Mouse (Mus musculus) embryonic facial prominence, embryonic 14.5 days (tissue): ENCODE data around the gene Gng10. TPM values are rescaled to one million over a fixed set of nuclear protein-coding genes. Genes with fewer than 3 reads are reported as not detected.

Experiments used
- ATAC-seq: fragments of 200-750 bp; cut with Nextera tagmentation; 2 replicates; pipeline ENCODE4 v1.8.0; 2017; ENCODE audit warnings: low read depth, moderate number of reproducible peaks, moderate TSS enrichment
- DNase-seq: peaks from one replicate; pipeline ENCODE4 v3.0.0-alpha.2; 2015; ENCODE audit warnings: low spot score
- H3K27ac ChIP-seq: fragments of 300-500 bp; sonication (generic); replicated peaks from 2 replicates; pipeline ENCODE4 v1.5.1; 2014; ENCODE audit warnings: low read depth, mild to moderate bottlenecking, low read length, moderate library complexity
- H3K27me3 ChIP-seq: fragments of 300-500 bp; sonication (generic); replicated peaks from 2 replicates; pipeline ENCODE4 v1.6.1; 2014; ENCODE audit warnings: low read length; ENCODE audit not compliant: control insufficient read depth, insufficient read depth
- H3K36me3 ChIP-seq: fragments of 300-500 bp; sonication (generic); 2 replicates; pipeline ENCODE4 v1.6.1; 2014; ENCODE audit warnings: low read length, mixed read lengths; ENCODE audit not compliant: control insufficient read depth, insufficient read depth
- H3K4me1 ChIP-seq: fragments of 300-500 bp; sonication (generic); 2 replicates; pipeline ENCODE4 v1.6.1; 2014; ENCODE audit warnings: antibody characterized with exemption, low read length; ENCODE audit not compliant: control insufficient read depth, insufficient read depth
- H3K4me2 ChIP-seq: fragments of 300-500 bp; sonication (generic); 2 replicates; pipeline ENCODE4 v1.6.1; 2014; ENCODE audit warnings: low read depth, mild to moderate bottlenecking, low read length, moderate library complexity, mixed read lengths
- H3K4me3 ChIP-seq: fragments of 300-500 bp; sonication (generic); 2 replicates; pipeline ENCODE4 v1.5.1; 2014; ENCODE audit warnings: low read depth, mild to moderate bottlenecking, low read length
- H3K9ac ChIP-seq: fragments of 300-500 bp; sonication (generic); 2 replicates; pipeline ENCODE4 v1.6.1; 2014; ENCODE audit warnings: low read depth, mild to moderate bottlenecking, low read length, moderate library complexity, mixed read lengths
- H3K9me3 ChIP-seq: fragments of 300-500 bp; sonication (generic); 2 replicates; pipeline ENCODE4 v1.6.1; 2016; ENCODE audit warnings: low read length; ENCODE audit not compliant: control insufficient read depth
- WGBS: fragments of 180-500 bp; shearing (Covaris S2); extraction: QIAGEN DNeasy Blood & Tissue Kit; methylation state at CpG from one replicate; pipeline ENCODE4 v1.1.7; 2014; 5-methylcytosine and 5-hydroxymethylcytosine counted together
- polyA plus RNA-seq: library from polyadenylated mRNA; unstranded; fragments of >200 nt; fragmentation: Nextera tagmentation; extraction: Ambion mirVana; gene quantifications from 2 replicates; pipeline ENCODE4 v1.2.1, GENCODE M21; 2014

Gng10 gene
- polyA plus RNA-seq, 1 experiment from 2014 or later, result 137 TPM

DNA sequence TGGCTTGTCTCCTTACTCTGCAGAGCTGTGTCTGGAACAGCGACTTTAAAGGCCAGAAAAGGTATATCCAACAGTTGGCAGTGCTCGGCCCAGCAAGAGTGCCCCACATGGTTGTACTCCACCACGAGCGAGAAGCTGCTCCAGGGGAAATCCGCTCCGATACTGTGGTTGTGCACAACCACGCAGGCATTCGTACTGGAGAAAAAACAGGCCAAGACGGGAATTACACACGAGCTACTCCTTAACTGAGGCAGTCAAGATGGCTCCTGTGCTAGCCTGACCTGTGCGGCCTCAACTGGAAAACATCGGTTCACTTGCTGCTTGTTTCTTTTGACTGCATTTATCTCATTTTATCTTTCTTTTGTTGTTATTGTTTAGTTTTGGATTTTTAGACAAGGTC is 27.6 kb downstream of the Gng10 start:
- H3K4me2 ChIP-seq, result no peak overlapping the region
- DNase-seq, result no peak
- H3K9me3 ChIP-seq, result 0 out of 2 replicates have a peak, but pooled peaks cover 3% of the 10 kb centered on the region
- no peak overlapping the region for H3K4me3 ChIP-seq
- H3K9ac ChIP-seq, result no peak overlapping the region
- no peaks in the 10 kb centered on the region for H3K27me3 ChIP-seq
- no peak for ATAC-seq
- WGBS, result 71% methylated on average over 12 of the region's 12 CpGs
- H3K27ac ChIP-seq, result no peak overlapping the region
- no peaks in the 10 kb centered on the region for H3K4me1 ChIP-seq
- H3K36me3 ChIP-seq, result no peaks in the 10 kb centered on the region

DNA sequence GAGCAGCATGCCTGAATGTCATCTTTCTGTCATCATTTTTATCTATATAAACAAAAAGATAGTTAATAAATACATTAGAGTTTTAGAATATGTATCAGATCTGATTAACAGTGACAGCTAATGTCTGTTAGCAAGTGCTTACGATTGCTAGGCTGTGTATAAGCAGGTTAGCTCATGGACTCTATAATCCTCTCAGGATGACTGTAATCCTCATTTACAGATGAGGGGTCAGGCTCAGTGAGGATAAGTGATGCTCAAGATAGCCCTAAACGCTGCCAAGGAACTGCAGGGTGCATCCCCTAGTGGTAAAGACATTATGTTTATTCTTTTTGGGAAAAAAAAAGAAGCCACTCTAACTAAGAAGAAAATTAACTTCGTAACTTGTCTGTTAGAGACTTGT is 34.4 kb downstream of the Gng10 start:
- H3K4me1 ChIP-seq, result no peaks in the 10 kb centered on the region
- no peaks in the 10 kb centered on the region for H3K27me3 ChIP-seq
- no peak for ATAC-seq
- H3K4me2 ChIP-seq, result no peak overlapping the region
- H3K36me3 ChIP-seq, result no peaks in the 10 kb centered on the region
- DNase-seq, result no peak
- H3K27ac ChIP-seq, result no peak overlapping the region
- no peak overlapping the region for H3K9ac ChIP-seq
- WGBS, result 49% methylated on average over 3 of the region's 3 CpGs
- no peak overlapping the region for H3K4me3 ChIP-seq
- H3K9me3 ChIP-seq, result 0 out of 2 replicates have a peak, but pooled peaks cover 3% of the 10 kb centered on the region

DNA sequence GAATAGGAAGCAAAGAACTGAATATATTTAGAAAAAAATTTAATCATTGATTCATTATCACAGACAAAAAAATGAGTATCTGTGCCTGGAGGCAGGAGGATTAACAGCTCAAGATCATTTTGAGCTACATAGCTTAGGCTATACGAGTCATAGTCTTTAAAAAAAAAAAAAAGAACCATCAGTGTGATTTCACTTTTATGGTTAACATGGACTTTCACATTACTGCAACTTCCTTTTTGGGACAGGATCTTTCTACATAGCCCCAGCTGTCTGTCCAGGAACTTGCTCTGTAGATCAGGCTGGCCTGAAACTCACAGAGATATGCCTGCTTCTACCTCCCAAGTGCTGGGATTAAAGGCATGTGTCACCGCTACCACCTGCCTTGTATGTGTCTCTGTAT is 48.5 kb downstream of the Gng10 start:
- WGBS, result 77% methylated on average over 2 of the region's 2 CpGs
- H3K4me3 ChIP-seq, result no peak overlapping the region
- H3K27ac ChIP-seq, result no peak overlapping the region
- H3K9ac ChIP-seq, result no peak overlapping the region
- no peaks in the 10 kb centered on the region for H3K36me3 ChIP-seq
- H3K27me3 ChIP-seq, result no peaks in the 10 kb centered on the region
- no peak for ATAC-seq
- no peaks in the 10 kb centered on the region for H3K9me3 ChIP-seq
- no peak for DNase-seq
- H3K4me1 ChIP-seq, result no peaks in the 10 kb centered on the region
- no peak overlapping the region for H3K4me2 ChIP-seq

GRCm38 (mm10) chr4:59089391-59089790 is 54.5 kb downstream of the Gng10 start:
- Histone ChIP-seq H3K27ac (no peak overlapping the region), H3K4me1 (no peaks in the 10 kb centered on the region), H3K36me3 (no peaks in the 10 kb centered on the region), H3K9ac (no peak overlapping the region), H3K4me3 (no peak overlapping the region), H3K27me3 (no peaks in the 10 kb centered on the region), H3K9me3 (no peaks in the 10 kb centered on the region), H3K4me2 (no peak overlapping the region)
- 50% methylated on average over 1 of the region's 1 CpGs for WGBS
- ATAC-seq (no peak), DNase-seq (no peak)

Other genes starting within 250 kb of the Gng10 start
- gene Olfr267, start 247.4 kb upstream of the Gng10 start, polyA plus RNA-seq, result 0.21 TPM in 1 of 2 replicates, not detected in the other
- gene Ecpas, start 122.3 kb upstream of the Gng10 start, polyA plus RNA-seq, result 42.4 and 46.5 TPM in 2 replicates
- 0.75 and 0.90 TPM in 2 replicates for gene Zkscan16, start 91.5 kb upstream of the Gng10 start, polyA plus RNA-seq
- gene Ptgr1, start 48.0 kb upstream of the Gng10 start, polyA plus RNA-seq, result 23.8 and 28.9 TPM in 2 replicates
- 19.3 and 20.0 TPM in 2 replicates for gene Dnajc25, start 40.0 kb upstream of the Gng10 start, polyA plus RNA-seq
- 16.3 and 17.0 TPM in 2 replicates for gene Gm20503, start 31.9 kb upstream of the Gng10 start, polyA plus RNA-seq
- gene AI481877, start 103.9 kb downstream of the Gng10 start, polyA plus RNA-seq, result not detected in 2 replicates
- gene Ugcg, start 154.2 kb downstream of the Gng10 start, polyA plus RNA-seq, result 12.3 and 13.3 TPM in 2 replicates